Mouse (Mus musculus) B cell, adult (primary cell): ENCODE results near the gene Olfr1324. TPM values are rescaled to one million over a fixed set of nuclear protein-coding genes. Genes with fewer than 3 reads are reported as not detected.

ENCODE experiments used
- total RNA-seq: library from RNA; stranded (reverse); gene quantifications from 4 replicates; pipeline ENCODE4 v1.2.4, GENCODE M21; 2023; ENCODE audit not compliant: inconsistent age

Olfr1324 gene
- total RNA-seq, result not detected in 4 replicates

GRCm38 (mm10) chrX:50428398-50428797 lies at the start of gene Olfr1324:
TSS of gene Olfr1324 (minus strand) at chrX:50428498.

